Mouse (Mus musculus): ENCODE measurements around the gene Ak9. TPM values are rescaled to one million over a fixed set of nuclear protein-coding genes. Genes with fewer than 3 reads are reported as not detected.

The Ak9 gene
- total RNA-seq (2015) (not detected in 2 replicates), total RNA-seq (2017) (0.07 TPM in 1 of 2 replicates, not detected in the other)

DNA sequence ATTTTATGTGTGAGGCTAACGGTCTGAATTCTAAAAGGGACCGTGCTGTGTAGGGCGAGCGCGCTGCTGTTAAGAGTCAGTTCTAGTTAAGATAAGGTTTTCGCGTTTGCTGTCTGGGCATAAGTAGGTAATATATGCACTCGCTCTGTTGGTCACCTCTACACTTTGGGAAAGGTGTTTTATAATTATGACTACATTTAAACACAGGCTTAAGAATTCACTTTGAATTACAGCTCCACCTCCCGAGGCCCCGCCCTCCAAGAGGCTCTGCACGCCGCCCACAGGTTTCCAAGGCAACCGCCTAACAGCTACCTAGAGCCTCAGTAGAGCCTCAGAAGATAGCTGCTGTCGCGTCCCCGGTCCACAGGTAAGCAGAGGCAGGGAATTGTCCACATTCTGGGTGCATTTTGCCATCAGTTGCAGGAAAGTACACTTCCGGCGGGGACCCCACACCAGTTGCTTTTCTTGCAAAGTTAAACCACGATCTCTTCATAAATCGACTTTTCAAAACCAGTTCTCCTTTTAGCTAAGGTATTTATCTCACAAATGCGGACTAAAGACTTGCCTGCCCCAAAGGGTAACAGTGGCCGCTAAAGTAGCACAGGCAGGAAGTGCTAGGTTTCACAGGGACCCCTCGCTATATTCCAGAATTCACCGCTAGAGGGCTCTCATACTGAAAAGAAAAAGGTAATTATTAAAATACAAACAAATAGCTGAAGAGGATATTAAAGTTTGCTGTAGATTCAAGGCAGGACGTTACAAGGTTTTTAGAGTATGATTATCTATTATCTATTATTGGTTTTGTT lies at the start of gene Ak9:
TSS of gene Ak9 (plus strand) at position 342 of the 806 bp plus-strand sequence.
- peak; percentile 88 for ATAC-seq (ENCODE audit: poor library complexity, severe bottlenecking)

DNA sequence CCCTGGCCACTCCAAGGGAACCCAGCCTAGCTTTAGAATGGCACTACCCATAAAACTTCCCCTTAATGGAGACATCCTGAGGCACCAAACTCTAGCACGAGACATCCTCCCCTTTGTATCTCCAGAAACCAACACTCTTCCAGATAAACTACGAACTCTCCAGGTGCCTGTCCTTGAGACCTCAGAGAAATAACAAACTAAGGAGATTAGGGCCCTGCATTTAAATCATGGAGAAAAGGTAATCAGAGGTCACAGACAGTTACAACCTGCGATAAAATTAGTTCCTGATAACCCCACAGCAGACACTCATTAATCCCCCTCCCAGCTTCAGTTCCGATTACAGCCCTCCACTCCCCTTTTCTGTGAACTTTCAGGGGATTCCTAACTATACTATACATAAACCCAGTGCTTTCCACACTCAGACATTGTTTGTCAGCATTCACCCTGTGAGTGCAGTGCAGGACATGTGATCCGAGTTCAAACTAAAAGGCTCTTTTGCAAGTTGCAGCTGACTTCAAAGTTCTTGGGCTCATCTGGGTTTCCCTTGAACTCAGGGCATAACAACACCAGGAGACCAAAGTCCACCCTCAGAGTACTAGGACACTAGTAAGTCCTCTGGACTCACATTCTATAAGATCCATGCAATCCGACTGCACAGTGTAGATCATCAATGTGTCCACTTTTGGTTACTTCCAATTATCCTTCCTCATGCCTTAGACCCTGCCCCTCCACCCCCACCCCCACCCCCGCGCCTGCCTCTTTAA lies 43.4 kb upstream of the Ak9 start:
- no peak for ATAC-seq (ENCODE audit: poor library complexity, severe bottlenecking)

DNA sequence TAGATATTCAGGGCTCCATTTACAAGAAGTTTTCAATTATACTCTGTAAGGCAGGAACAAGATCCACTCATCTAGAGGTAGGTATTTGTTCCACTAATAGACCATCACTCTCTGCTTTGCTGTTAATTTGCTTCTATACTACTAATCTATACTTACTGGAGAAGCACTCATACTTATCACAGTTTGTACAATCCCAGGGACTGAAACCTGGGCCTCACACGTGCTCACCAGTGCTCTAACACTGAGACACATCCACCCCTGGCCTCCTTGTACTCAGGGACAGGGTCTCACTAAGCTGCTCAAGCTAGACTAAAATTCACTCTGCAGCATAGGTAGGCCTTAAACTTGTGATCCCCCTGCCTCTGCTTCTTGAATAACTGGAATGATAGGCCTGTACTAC lies 42.6 kb upstream of the Ak9 start:
- ATAC-seq (ENCODE audit: poor library complexity, severe bottlenecking), result no peak

DNA sequence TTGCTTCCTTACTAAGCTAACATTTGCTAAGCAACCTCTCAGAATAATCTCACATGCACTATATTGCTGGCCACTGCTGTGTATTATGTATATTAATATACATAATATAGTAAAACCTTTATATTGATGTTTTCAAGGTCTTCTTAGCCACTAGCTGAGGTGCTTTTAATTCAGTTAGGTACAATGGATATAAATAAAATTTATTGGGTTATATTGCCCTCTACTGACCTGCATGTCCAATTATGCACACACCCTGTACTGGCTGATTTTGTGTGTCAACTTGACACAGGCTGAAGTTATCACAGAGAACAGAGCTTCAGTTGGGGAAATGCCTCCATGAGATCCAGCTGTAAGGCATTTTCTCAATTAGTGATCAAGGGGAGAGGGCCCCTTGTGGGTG lies 41.9 kb upstream of the Ak9 start:
- no peak for ATAC-seq (ENCODE audit: poor library complexity, severe bottlenecking)

DNA sequence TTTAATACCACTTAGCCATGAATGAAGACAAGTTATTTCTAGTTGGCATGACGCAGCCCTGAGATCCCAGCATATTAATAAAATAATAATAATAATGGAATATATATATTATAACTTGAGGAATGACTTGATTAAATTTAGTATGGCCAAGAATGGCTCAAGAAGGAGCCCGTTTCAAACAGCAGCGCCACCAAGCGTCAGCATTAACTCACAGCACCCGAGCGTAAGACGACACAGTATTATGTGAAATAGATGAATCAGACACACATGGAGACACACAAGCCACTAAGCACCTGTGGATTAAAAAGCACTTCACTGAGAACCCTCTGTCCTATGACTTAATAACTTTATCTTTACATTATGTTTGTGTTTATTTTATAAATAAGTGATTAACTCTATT lies 31.9 kb upstream of the Ak9 start:
- no peak for ATAC-seq (ENCODE audit: poor library complexity, severe bottlenecking)

DNA sequence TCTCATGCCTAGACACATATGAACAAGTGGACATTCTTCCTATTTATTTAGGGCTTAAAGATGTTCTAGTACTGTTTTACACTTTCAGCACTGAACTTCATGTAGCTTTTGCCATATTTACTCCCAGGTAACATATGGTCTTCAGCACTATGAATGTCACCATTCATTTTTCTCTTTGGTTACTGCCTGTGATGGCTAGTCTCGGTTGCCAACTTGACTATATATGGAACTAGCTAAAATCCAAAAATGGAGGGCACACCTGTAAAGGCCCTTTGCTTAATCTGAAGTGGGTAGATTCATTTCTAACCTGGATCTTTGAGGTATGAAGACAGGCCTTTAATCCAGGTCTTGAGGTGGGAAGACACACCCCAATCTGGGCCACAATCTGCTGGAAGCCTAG lies 28.9 kb upstream of the Ak9 start:
- ATAC-seq (ENCODE audit: poor library complexity, severe bottlenecking), result no peak

DNA sequence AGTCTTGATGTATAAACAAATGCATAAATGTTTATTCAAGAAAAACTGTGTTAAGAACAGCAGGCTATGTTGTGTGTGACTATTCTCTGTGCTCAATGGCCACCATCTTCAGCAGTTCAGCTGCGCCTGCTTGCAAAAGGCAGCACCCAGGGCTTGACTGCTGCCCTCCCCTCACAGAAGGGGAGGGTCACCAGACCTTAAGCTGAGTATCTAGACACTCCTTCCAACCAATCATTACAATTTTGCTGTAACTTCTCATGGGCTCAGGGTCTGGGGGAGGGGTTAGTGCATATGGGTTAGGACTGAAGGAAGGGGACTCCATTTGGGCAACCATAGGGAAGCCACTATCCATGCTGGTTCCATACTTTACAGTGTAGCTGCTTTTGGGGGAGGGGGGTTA lies 25.0 kb upstream of the Ak9 start:
- ATAC-seq (ENCODE audit: poor library complexity, severe bottlenecking), result no peak

DNA sequence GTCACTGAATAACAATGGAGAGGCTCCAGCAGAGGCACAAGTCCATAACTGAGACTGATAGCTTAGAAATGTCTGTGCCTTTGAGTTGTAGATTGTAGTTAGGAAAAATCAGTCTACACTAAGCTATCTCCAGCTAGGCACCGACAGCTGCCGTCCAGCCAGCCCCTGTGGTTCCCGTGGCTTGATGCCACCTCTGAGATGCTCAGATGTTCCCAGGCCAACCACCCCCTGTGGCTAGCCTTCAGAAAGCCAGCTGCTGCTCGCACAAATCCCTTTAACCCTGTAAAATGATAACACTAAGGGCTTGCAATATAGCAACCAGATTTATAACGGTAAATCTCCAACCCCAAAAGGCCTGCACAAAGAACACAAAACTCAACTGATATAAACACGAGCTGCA lies 23.6 kb upstream of the Ak9 start:
- no peak for ATAC-seq (ENCODE audit: poor library complexity, severe bottlenecking)

GRCm38 (mm10) chr10:41280796-41281195 lies 23.0 kb upstream of the Ak9 start:
- no peak for ATAC-seq (ENCODE audit: poor library complexity, severe bottlenecking)

GRCm38 (mm10) chr10:41282086-41282485 lies 21.7 kb upstream of the Ak9 start:
- ATAC-seq (ENCODE audit: poor library complexity, severe bottlenecking), result no peak

DNA sequence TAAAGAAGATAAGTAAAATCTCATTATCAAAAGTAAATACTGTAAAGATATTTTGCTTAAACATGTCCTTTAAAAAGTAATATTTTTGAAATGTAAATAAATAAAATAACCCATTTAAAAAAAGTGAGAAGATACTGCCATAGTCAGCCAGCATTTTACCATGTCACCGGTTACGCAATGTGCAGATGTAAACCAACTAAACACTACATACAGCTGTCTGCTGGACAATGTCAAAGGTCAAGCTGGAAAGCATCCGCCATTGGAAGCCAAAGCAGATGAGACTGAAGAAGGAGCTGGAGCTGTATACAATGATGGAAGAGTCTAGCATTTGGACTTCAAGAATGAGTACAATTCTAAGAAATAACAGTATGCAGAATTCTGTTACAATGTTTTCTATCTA lies 16.2 kb upstream of the Ak9 start:
- ATAC-seq (ENCODE audit: poor library complexity, severe bottlenecking), result no peak

- ATAC-seq (ENCODE audit: poor library complexity, severe bottlenecking), result no peak
Observed at GRCm38 (mm10) chr10:41288074-41288473, 15.7 kb upstream of the Ak9 start.

GRCm38 (mm10) chr10:41288771-41289415 lies 14.9 kb upstream of the Ak9 start:
- ATAC-seq (ENCODE audit: poor library complexity, severe bottlenecking), result peak; percentile 93

DNA sequence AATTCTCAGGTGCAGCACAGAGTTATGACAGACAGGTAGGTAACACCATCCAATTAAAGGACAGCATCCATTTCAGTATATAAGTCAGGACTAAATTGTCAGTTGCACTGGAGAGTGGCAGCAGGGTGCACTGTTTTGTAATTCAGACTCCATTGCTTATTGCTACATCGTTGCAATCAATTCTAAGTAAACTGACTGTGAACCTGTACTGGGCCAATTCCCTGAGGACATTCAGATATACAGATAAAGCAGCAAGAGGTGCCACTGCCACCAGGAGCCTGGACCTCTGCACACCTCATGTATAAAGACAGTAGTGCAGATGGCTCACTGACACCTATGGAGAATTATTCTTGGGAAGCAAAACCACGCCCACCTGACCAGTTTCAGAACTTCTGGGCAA lies 12.8 kb upstream of the Ak9 start:
- no peak for ATAC-seq (ENCODE audit: poor library complexity, severe bottlenecking)

- ATAC-seq (ENCODE audit: poor library complexity, severe bottlenecking), result no peak
Observed at GRCm38 (mm10) chr10:41293019-41293418, 10.8 kb upstream of the Ak9 start.

- ATAC-seq (ENCODE audit: poor library complexity, severe bottlenecking), result no peak
Observed at GRCm38 (mm10) chr10:41294734-41295133, 9.0 kb upstream of the Ak9 start.

GRCm38 (mm10) chr10:41295145-41295544 lies 8.6 kb upstream of the Ak9 start:
- ATAC-seq (ENCODE audit: poor library complexity, severe bottlenecking), result peak; percentile 27

GRCm38 (mm10) chr10:41300161-41300560 lies 3.6 kb upstream of the Ak9 start:
- no peak for ATAC-seq (ENCODE audit: poor library complexity, severe bottlenecking)

DNA sequence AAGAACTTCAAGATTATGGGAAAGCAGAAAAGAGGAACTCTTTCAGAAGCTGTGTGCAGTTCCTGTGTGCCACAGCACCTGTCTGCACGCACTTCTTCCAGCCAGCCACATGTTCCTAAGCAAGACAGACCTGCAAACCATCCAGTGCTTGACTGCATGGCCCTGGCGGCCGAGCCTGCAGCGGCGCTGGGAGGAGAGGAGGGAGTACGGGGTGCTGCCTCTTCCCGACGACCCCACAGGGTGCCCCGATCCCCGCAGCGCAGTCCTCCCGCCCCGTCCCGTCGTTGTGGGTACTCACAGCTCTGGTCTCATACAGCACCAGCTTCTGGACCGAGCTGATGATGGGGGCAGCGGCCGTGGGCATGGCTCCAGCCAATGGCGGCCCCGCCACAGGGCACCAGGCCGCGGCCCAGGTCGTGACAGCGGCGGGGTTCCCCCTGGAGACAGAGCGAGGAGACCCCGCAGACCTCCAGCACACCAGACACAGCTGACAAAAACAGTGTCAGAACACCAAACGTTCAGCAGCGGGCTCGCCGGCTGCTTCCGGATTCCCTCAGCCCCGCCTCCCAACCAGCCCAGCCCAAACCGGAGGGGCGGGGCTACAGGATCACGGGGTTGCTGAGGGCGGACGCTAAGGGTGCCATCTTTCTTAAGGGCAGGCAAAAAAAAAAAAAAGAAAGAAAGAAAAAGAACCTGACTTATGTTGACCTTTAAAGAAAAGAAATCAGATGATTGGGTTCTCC lies 920 bp upstream of the Ak9 start, which contains the start of gene Fig4:
TSS of gene Fig4 (minus strand) at position 572 of the 743 bp plus-strand sequence.
- peak; percentile 94 for ATAC-seq (ENCODE audit: poor library complexity, severe bottlenecking)

GRCm38 (mm10) chr10:41304961-41305455 lies 1.2 kb downstream of the Ak9 start:
- ATAC-seq (ENCODE audit: poor library complexity, severe bottlenecking), result no peak

GRCm38 (mm10) chr10:41308205-41308604 lies 4.4 kb downstream of the Ak9 start:
- no peak for ATAC-seq (ENCODE audit: poor library complexity, severe bottlenecking)
